Mouse (Mus musculus) hindbrain, embryonic 14.5 days (tissue): ENCODE data around the gene Ifitm3. TPM values are rescaled to one million over a fixed set of nuclear protein-coding genes. Genes with fewer than 3 reads are reported as not detected.
"Not testable (repeated sequence)": the region's sequence is repeated elsewhere in the genome, so short reads cannot be mapped to it uniquely, and the experiment has no call there.

Experiments used
- ATAC-seq: fragments of 200-750 bp; cut with Nextera tagmentation; 2 replicates; pipeline ENCODE4 v1.8.0; 2017; ENCODE audit warnings: moderate number of reproducible peaks, mild to moderate bottlenecking, moderate TSS enrichment, moderate library complexity; ENCODE audit not compliant: low FRiP score
- DNase-seq: peaks from one replicate; pipeline ENCODE4 v3.0.0-alpha.2; 2015; ENCODE audit warnings: low spot score
- H3K27ac ChIP-seq: fragments of 300-500 bp; sonication (generic); 2 replicates; pipeline ENCODE4 v1.5.1; 2014; ENCODE audit warnings: mild to moderate bottlenecking, moderate library complexity
- H3K27me3 ChIP-seq: fragments of 300-500 bp; sonication (generic); 2 replicates; pipeline ENCODE4 v1.6.1; 2014; ENCODE audit warnings: mild to moderate bottlenecking, low read length, mixed read lengths; ENCODE audit not compliant: control insufficient read depth, insufficient read depth
- H3K36me3 ChIP-seq: fragments of 300-500 bp; sonication (generic); replicated peaks from 2 replicates; pipeline ENCODE4 v1.6.1; 2014; ENCODE audit not compliant: control insufficient read depth, insufficient read depth
- H3K4me1 ChIP-seq: fragments of 300-500 bp; sonication (generic); replicated peaks from 2 replicates; pipeline ENCODE4 v1.6.1; 2014; ENCODE audit warnings: antibody characterized with exemption, low read length, mixed read lengths; ENCODE audit not compliant: control insufficient read depth, insufficient read depth
- H3K4me2 ChIP-seq: fragments of 300-500 bp; sonication (generic); replicated peaks from 2 replicates; pipeline ENCODE4 v1.6.1; 2014; ENCODE audit warnings: mild to moderate bottlenecking, moderate library complexity
- H3K4me3 ChIP-seq: fragments of 300-500 bp; sonication (generic); replicated peaks from 2 replicates; pipeline ENCODE4 v1.5.1; 2014; ENCODE audit warnings: mild to moderate bottlenecking, low read length
- H3K9ac ChIP-seq: fragments of 300-500 bp; sonication (generic); 2 replicates; pipeline ENCODE4 v1.6.1; 2014
- H3K9me3 ChIP-seq: fragments of 300-500 bp; sonication (generic); 2 replicates; pipeline ENCODE4 v1.6.1; 2016; ENCODE audit warnings: low read length; ENCODE audit not compliant: control insufficient read depth
- WGBS: fragments of 180-500 bp; shearing (Covaris S2); extraction: QIAGEN DNeasy Blood & Tissue Kit; methylation state at CpG from one replicate; pipeline ENCODE4 v1.1.7; 2014; 5-methylcytosine and 5-hydroxymethylcytosine counted together
- polyA plus RNA-seq: library from polyadenylated mRNA; unstranded; fragments of >200 nt; fragmentation: Nextera tagmentation; extraction: Ambion mirVana; gene quantifications from 2 replicates; pipeline ENCODE4 v1.2.1, GENCODE M21; 2014

Ifitm3 gene
- polyA plus RNA-seq, 1 experiment from 2014 or later, result 45.1 TPM

GRCm38 (mm10) chr7:140971479-140972171, 38.9 kb downstream of the Ifitm3 start:
- no peak overlapping the region for H3K4me2 ChIP-seq
- H3K4me3 ChIP-seq, result no peak overlapping the region
- no peak for ATAC-seq
- H3K36me3 ChIP-seq, result no peaks in the 10 kb centered on the region
- 86% methylated on average over 8 of the region's 8 CpGs for WGBS
- H3K9ac ChIP-seq, result no peak overlapping the region
- H3K27me3 ChIP-seq, result 0 out of 2 replicates have a peak, but pooled peaks cover 5% of the 10 kb centered on the region
- DNase-seq, result no peak
- peaks cover 3% of the 10 kb centered on the region; the same call in 1 of the 2 replicates for H3K4me1 ChIP-seq
- no peak overlapping the region for H3K27ac ChIP-seq
- H3K9me3 ChIP-seq, result no peaks in the 10 kb centered on the region

GRCm38 (mm10) chr7:140970931-140971330, 39.6 kb downstream of the Ifitm3 start:
- no peak overlapping the region for H3K4me3 ChIP-seq
- no peak overlapping the region for H3K27ac ChIP-seq
- H3K27me3 ChIP-seq, result 0 out of 2 replicates have a peak, but pooled peaks cover 5% of the 10 kb centered on the region
- no peak for DNase-seq
- no peak overlapping the region for H3K4me2 ChIP-seq
- H3K9ac ChIP-seq, result no peak overlapping the region
- H3K4me1 ChIP-seq, result peaks cover 3% of the 10 kb centered on the region; the same call in 1 of the 2 replicates
- H3K36me3 ChIP-seq, result no peaks in the 10 kb centered on the region
- 55% methylated on average over 7 of the region's 7 CpGs for WGBS
- no peak for ATAC-seq
- no peaks in the 10 kb centered on the region for H3K9me3 ChIP-seq

- H3K4me1 ChIP-seq, result not testable (repeated sequence)
Observed at GRCm38 (mm10) chr7:140968710-140969109, 41.9 kb downstream of the Ifitm3 start.

GRCm38 (mm10) chr7:140967862-140968591, 42.5 kb downstream of the Ifitm3 start:
- no peaks in the 10 kb centered on the region for H3K9me3 ChIP-seq
- DNase-seq (no peak), ATAC-seq (no peak)
- H3K4me3 ChIP-seq, result no peak overlapping the region
- no peak overlapping the region for H3K4me2 ChIP-seq
- 10% methylated on average over 14 of the region's 14 CpGs for WGBS
- no peak overlapping the region for H3K9ac ChIP-seq
- no peaks in the 10 kb centered on the region for H3K4me1 ChIP-seq
- H3K27ac ChIP-seq, result no peak overlapping the region
- no peaks in the 10 kb centered on the region for H3K27me3 ChIP-seq
- no peaks in the 10 kb centered on the region for H3K36me3 ChIP-seq

More at GRCm38 (mm10) chr7:140968710-140969109, 41.9 kb downstream of the Ifitm3 start:
- ATAC-seq, H3K27ac ChIP-seq, H3K36me3 ChIP-seq, H3K4me3 ChIP-seq, H3K9ac ChIP-seq, DNase-seq, H3K9me3 ChIP-seq, H3K4me2 ChIP-seq, H3K27me3 ChIP-seq: not testable (repeated sequence)
- 14% methylated on average over 3 of the region's 3 CpGs for WGBS

- H3K9me3 ChIP-seq, result no peaks in the 10 kb centered on the region
- H3K4me3 ChIP-seq, result no peak within 1 kb of the TSS
- no peaks in the 10 kb centered on the region for H3K36me3 ChIP-seq
- no peak within 1 kb of the TSS for H3K9ac ChIP-seq
- H3K4me1 ChIP-seq, result no peaks in the 10 kb centered on the region
- no peak within 1 kb of the TSS for H3K27ac ChIP-seq
- no peaks in the 10 kb centered on the region for H3K27me3 ChIP-seq
- DNase-seq (no peak), ATAC-seq (no peak)
- 89% methylated on average over 4 of the region's 4 CpGs for WGBS
- no peak within 1 kb of the TSS for H3K4me2 ChIP-seq
Observed at GRCm38 (mm10) chr7:140966921-140967320, 43.6 kb downstream of the Ifitm3 start, which contains the start of gene Ifitm1. TSS of gene Ifitm1 (plus strand) at chr7:140967221.

- Histone ChIP-seq H3K27me3 (no peaks in the 10 kb centered on the region), H3K4me1 (no peaks in the 10 kb centered on the region; the same call in 1 of the 2 replicates), H3K4me2 (no peak overlapping the region), H3K27ac (no peak overlapping the region), H3K9ac (no peak overlapping the region), H3K4me3 (no peak overlapping the region), H3K36me3 (no peaks in the 10 kb centered on the region), H3K9me3 (no peaks in the 10 kb centered on the region)
- WGBS, result 68% methylated on average over 2 of the region's 2 CpGs
- ATAC-seq, result no peak
- no peak for DNase-seq
Observed at GRCm38 (mm10) chr7:140962733-140963132, 47.8 kb downstream of the Ifitm3 start.

- Histone ChIP-seq H3K27me3 (no peaks in the 10 kb centered on the region), H3K4me3 (no peak overlapping the region), H3K36me3 (no peaks in the 10 kb centered on the region), H3K27ac (no peak overlapping the region), H3K9ac (no peak overlapping the region), H3K4me1 (no peaks in the 10 kb centered on the region; the same call in 1 of the 2 replicates), H3K9me3 (no peaks in the 10 kb centered on the region), H3K4me2 (no peak overlapping the region)
- 42% methylated on average over 2 of the region's 2 CpGs for WGBS
- ATAC-seq (no peak), DNase-seq (no peak)
Observed at GRCm38 (mm10) chr7:140961416-140961815, 49.2 kb downstream of the Ifitm3 start.

GRCm38 (mm10) chr7:140960026-140960425, 50.5 kb downstream of the Ifitm3 start:
- 57% methylated on average over 5 of the region's 5 CpGs for WGBS
- no peak overlapping the region for H3K4me2 ChIP-seq

More at GRCm38 (mm10) chr7:140960026-140960425, 50.5 kb downstream of the Ifitm3 start:
- no peaks in the 10 kb centered on the region for H3K36me3 ChIP-seq
- peaks cover 5% of the 10 kb centered on the region; the same call in 1 of the 2 replicates for H3K4me1 ChIP-seq
- H3K4me3 ChIP-seq, result no peak overlapping the region
- no peak for ATAC-seq
- DNase-seq, result no peak
- H3K9me3 ChIP-seq, result no peaks in the 10 kb centered on the region
- H3K27me3 ChIP-seq, result no peaks in the 10 kb centered on the region
- no peak overlapping the region for H3K9ac ChIP-seq
- no peak overlapping the region for H3K27ac ChIP-seq
